Mouse (Mus musculus): ENCODE results near the gene Kcnip3. TPM values are rescaled to one million over a fixed set of nuclear protein-coding genes. Genes with fewer than 3 reads are reported as not detected.

Gene Kcnip3
- polyA plus RNA-seq (2016; fragmentation: Nextera tagmentation; extraction: Ambion mirVana) = 2.2 TPM in 2 replicates

DNA sequence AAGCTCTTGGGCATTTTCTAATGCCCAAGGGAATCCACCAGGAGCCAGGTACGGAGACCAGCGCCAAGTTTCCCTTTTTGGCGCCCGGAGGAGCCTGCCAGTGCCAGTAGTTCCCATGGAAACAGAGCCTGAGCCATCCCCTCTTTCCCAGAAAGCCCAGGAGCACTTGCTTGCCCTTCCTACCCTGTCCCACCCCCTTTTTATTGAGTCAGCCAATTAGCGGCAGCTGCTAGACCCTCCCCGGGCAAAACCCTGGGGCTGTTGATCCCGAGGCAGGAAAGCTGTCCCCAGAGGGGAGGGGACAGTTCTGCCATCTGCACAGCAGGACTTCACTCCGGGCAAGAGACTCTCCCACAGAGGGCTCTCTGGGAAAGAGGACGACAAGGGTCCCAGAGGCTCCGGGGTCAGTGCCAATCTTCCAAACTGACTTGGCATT lies at the start of gene Kcnip3:
TSS of gene Kcnip3 (minus strand) at position 89 of the 436 bp plus-strand sequence.
- Histone ChIP-seq H3K27me3 (ENCODE audit: insufficient read depth, poor library complexity, severe bottlenecking) (peaks cover 12% of the 10 kb centered on the region; the same call in 1 of the 2 replicates), H3K4me3 (peak within 1 kb of the TSS; percentile 49), H3K36me3 (no peaks in the 10 kb centered on the region), H3K27ac (peak within 1 kb of the TSS; percentile 84), H3K4me1 (replicated peaks) (peaks cover 57% of the 10 kb centered on the region), H3K9me3 (no peaks in the 10 kb centered on the region)
- DNase-seq (ENCODE audit: low spot score) = peak; percentile 60
- WGBS = 2% methylated on average over 10 of the region's 10 CpGs

DNA sequence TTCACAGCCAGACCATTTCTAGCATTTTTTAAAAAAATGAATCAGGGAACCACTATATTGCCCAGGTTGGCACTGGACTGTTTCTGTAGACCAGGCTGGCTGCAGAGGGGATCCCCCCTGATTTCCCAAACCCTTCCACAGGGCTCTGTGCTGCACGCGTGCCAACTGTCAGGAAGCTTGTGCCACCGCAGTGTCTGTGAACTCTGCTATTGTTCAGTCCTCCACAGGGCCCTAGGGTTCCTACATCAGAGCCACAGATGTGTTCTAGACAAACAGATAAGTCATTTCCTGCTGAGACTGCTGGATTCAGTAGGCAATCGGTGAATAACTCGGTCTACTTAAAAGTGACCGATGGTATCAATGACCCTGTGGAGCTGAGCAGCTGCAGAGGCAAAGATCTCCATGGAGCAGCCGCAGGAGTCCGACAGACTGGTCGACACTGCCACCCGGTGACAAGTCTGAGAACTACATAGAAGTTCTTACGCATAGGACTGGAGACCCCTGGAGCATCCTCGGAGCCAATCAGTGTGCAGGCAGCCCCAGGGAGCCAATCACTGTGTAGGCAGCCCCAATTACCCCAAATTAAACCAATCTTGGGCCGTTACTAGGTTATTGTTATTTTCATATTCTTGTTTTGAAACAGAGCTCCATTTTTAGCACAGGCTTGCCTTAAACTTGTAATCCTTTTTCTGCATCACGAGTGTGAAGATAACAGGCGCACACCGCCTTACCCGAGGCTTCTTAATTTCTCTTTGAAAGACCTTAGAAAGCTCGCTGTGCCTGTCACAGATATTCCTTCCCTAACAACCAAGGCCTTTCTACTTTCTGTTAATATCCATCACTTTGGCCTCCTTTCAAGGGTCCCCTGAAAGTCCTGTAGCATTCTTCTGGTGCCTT lies 37.4 kb upstream of the Kcnip3 start:
- peak overlapping the region; percentile 68; the same call in 1 of the 2 replicates for H3K27ac ChIP-seq
- H3K27me3 ChIP-seq (ENCODE audit: insufficient read depth, poor library complexity, severe bottlenecking) = peaks cover 16% of the 10 kb centered on the region; the same call in 1 of the 2 replicates
- 18% methylated on average over 18 of the region's 18 CpGs for WGBS
- H3K36me3 ChIP-seq = no peaks in the 10 kb centered on the region
- peaks cover 11% of the 10 kb centered on the region for H3K4me1 ChIP-seq (replicated peaks)
- no peaks in the 10 kb centered on the region for H3K9me3 ChIP-seq
- peak overlapping the region; percentile 33 for H3K4me3 ChIP-seq
- DNase-seq (ENCODE audit: low spot score) = peak; percentile 93

- H3K9me3 ChIP-seq = no peaks in the 10 kb centered on the region
- 0 out of 2 replicates have a peak, but pooled peaks cover 4% of the 10 kb centered on the region for H3K4me1 ChIP-seq (replicated peaks)
- no peaks in the 10 kb centered on the region for H3K27me3 ChIP-seq (ENCODE audit: insufficient read depth, poor library complexity, severe bottlenecking)
- DNase-seq (ENCODE audit: low spot score) = no peak
- no peak overlapping the region for H3K27ac ChIP-seq
- H3K4me3 ChIP-seq = no peak overlapping the region
- WGBS = 55% methylated on average over 5 of the region's 5 CpGs
- H3K36me3 ChIP-seq = no peaks in the 10 kb centered on the region
Observed at GRCm38 (mm10) chr2:127551078-127551477, 29.2 kb upstream of the Kcnip3 start.

DNA sequence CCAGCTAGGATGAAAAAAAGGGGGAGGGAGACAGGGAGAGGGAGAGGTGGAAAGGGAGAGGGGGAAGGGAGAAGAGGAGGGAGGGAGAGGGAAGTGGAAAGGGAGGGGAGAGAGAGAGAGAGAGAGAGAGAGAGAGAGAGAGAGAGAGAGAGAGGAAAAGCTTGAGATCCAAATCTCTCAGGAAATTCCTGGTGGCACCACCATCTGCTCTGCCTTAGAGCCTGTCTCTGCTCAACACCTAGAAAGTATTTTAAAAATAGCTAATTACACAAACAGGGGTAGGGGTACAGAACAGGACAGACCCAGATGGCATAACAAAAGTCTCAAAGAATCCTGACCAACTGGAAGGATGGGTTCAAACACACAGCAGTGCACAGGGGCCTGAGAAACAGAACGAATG lies 28.6 kb upstream of the Kcnip3 start:
- 76% methylated on average over 1 of the region's 1 CpGs for WGBS
- Histone ChIP-seq H3K4me1 (replicated peaks) (0 out of 2 replicates have a peak, but pooled peaks cover 4% of the 10 kb centered on the region), H3K4me3 (no peak overlapping the region), H3K27ac (no peak overlapping the region), H3K27me3 (ENCODE audit: insufficient read depth, poor library complexity, severe bottlenecking) (no peaks in the 10 kb centered on the region), H3K9me3 (no peaks in the 10 kb centered on the region), H3K36me3 (no peaks in the 10 kb centered on the region)
- no peak for DNase-seq (ENCODE audit: low spot score)

GRCm38 (mm10) chr2:127549711-127550110 lies 27.8 kb upstream of the Kcnip3 start:
- H3K36me3 ChIP-seq = no peaks in the 10 kb centered on the region
- H3K4me1 ChIP-seq (replicated peaks) = 0 out of 2 replicates have a peak, but pooled peaks cover 4% of the 10 kb centered on the region
- H3K27ac ChIP-seq = no peak overlapping the region
- H3K4me3 ChIP-seq = no peak overlapping the region
- no peaks in the 10 kb centered on the region for H3K9me3 ChIP-seq
- no peak for DNase-seq (ENCODE audit: low spot score)
- no peaks in the 10 kb centered on the region for H3K27me3 ChIP-seq (ENCODE audit: insufficient read depth, poor library complexity, severe bottlenecking)

GRCm38 (mm10) chr2:127548342-127549074 lies 26.6 kb upstream of the Kcnip3 start:
- Histone ChIP-seq H3K4me3 (no peak overlapping the region), H3K27me3 (ENCODE audit: insufficient read depth, poor library complexity, severe bottlenecking) (peaks cover 7% of the 10 kb centered on the region; the same call in 1 of the 2 replicates), H3K27ac (no peak overlapping the region), H3K4me1 (replicated peaks) (0 out of 2 replicates have a peak, but pooled peaks cover 4% of the 10 kb centered on the region), H3K36me3 (no peaks in the 10 kb centered on the region), H3K9me3 (no peaks in the 10 kb centered on the region)
- no peak for DNase-seq (ENCODE audit: low spot score)
- WGBS = 81% methylated on average over 5 of the region's 5 CpGs

DNA sequence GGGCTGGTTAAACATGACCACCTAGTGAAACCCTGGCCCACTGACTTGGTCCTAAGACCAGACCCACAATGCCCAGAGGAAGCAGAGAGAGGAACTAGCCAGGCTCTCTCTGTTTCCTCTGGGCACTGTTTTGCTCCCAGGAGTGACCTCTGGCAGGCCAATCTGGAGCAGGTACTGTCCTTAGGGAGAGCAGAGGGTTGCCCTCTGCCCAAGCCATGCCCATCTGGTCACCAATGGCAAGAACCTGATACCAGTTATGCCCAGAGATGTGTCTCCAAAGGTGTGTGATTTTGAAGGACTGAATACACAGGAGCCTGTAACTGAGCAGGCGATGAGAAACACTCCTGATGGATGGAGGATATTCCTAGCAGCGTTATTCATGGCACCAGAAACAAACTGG lies 19.8 kb upstream of the Kcnip3 start:
- peaks cover 65% of the 10 kb centered on the region for H3K27me3 ChIP-seq (ENCODE audit: insufficient read depth, poor library complexity, severe bottlenecking)

DNA sequence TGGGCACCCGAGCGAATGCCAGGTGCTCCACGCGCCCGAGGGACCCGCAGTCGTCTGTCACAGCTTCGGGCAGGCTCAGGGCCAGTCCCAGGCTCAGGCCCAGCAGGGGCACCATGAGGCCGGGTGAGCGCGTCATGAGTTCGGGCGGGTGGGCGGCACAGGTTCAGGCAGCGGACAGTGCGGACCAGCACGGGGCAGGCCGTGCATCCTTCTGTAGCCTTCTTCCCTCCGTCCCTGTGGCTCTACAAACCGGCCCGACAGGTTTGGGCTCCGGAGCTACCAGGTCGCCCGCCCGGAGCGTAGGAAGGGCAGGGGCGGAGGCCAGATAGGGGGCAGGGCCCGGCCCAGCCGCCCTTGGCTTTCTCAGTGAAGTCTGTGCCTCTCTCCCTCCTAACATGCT lies 19.3 kb upstream of the Kcnip3 start, which contains the start of gene Prom2:
TSS of gene Prom2 (minus strand) at position 283 of the 400 bp plus-strand sequence.
- DNase-seq (ENCODE audit: low spot score) = peak; percentile 24
- peak within 1 kb of the TSS; percentile 40 for H3K4me3 ChIP-seq
- no peaks in the 10 kb centered on the region for H3K36me3 ChIP-seq
- H3K27me3 ChIP-seq (ENCODE audit: insufficient read depth, poor library complexity, severe bottlenecking) = peaks cover 65% of the 10 kb centered on the region
- no peaks in the 10 kb centered on the region for H3K9me3 ChIP-seq
- WGBS = 5% methylated on average over 29 of the region's 29 CpGs
- H3K4me1 ChIP-seq (replicated peaks) = peaks cover 11% of the 10 kb centered on the region
- H3K27ac ChIP-seq = peak within 1 kb of the TSS; percentile 57

More for the DNA sequence above, 19.8 kb upstream of the Kcnip3 start:
- Histone ChIP-seq H3K4me1 (replicated peaks) (peaks cover 11% of the 10 kb centered on the region), H3K9me3 (no peaks in the 10 kb centered on the region), H3K4me3 (no peak overlapping the region), H3K36me3 (no peaks in the 10 kb centered on the region), H3K27ac (no peak overlapping the region)
- no peak for DNase-seq (ENCODE audit: low spot score)
- 85% methylated on average over 2 of the region's 2 CpGs for WGBS

- Histone ChIP-seq H3K4me3 (no peak overlapping the region), H3K36me3 (no peaks in the 10 kb centered on the region), H3K9me3 (no peaks in the 10 kb centered on the region), H3K4me1 (replicated peaks) (peaks cover 11% of the 10 kb centered on the region), H3K27ac (no peak overlapping the region), H3K27me3 (ENCODE audit: insufficient read depth, poor library complexity, severe bottlenecking) (peaks cover 65% of the 10 kb centered on the region)
- 21% methylated on average over 4 of the region's 4 CpGs for WGBS
- DNase-seq (ENCODE audit: low spot score) = no peak
Observed at GRCm38 (mm10) chr2:127539494-127539893, 17.6 kb upstream of the Kcnip3 start.

DNA sequence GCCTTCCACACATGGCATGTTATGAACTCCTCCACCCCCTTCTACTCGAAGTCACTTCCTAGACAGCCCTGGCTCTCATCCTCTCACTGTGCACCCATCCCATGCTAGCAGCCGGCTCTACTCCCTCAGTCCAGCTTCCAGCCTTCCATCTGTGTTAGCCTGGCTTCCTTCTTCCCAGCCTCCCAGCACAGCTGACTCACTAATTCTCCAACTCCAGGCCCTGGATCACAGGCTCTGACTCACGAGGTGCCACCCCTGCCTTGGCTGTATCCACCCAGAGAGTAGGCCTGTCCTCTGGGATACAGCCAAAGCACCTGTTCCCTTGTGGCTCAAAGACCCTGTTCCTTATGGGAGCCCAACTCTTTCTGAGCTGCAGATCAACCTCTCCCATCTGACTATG lies 15.7 kb upstream of the Kcnip3 start:
- no peak for DNase-seq (ENCODE audit: low spot score)
- H3K9me3 ChIP-seq = no peaks in the 10 kb centered on the region
- no peak overlapping the region for H3K4me3 ChIP-seq
- no peak overlapping the region for H3K27ac ChIP-seq
- no peaks in the 10 kb centered on the region for H3K36me3 ChIP-seq
- H3K4me1 ChIP-seq (replicated peaks) = peaks cover 11% of the 10 kb centered on the region
- WGBS = 75% methylated on average over 3 of the region's 3 CpGs
- H3K27me3 ChIP-seq (ENCODE audit: insufficient read depth, poor library complexity, severe bottlenecking) = peaks cover 48% of the 10 kb centered on the region

DNA sequence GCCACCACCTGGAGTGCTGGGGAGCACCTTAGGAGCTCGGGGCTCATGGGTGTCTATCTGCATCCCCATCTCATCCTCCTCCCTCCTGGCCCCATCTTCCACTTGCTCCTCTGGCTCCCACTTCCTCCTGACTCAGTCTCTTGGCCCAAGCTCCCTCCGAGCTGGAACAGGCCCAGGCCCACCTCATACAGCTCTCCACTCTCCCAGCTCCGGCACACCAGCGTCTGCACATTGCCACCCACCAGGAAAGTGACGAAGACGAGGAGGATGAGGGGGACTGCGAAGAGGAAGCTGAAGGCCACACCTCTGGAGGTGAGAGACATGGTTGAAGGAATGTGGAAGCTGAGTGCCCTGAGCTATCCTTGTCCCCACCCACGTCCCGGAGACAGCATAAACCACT lies 13.5 kb upstream of the Kcnip3 start:
- H3K9me3 ChIP-seq = no peaks in the 10 kb centered on the region
- no peak overlapping the region for H3K27ac ChIP-seq
- peaks cover 31% of the 10 kb centered on the region for H3K27me3 ChIP-seq (ENCODE audit: insufficient read depth, poor library complexity, severe bottlenecking)
- no peak overlapping the region for H3K4me3 ChIP-seq
- DNase-seq (ENCODE audit: low spot score) = no peak
- H3K36me3 ChIP-seq = no peaks in the 10 kb centered on the region
- WGBS = 79% methylated on average over 9 of the region's 9 CpGs
- peaks cover under 1% of the 10 kb centered on the region; the same call in 1 of the 2 replicates for H3K4me1 ChIP-seq (replicated peaks)

DNA sequence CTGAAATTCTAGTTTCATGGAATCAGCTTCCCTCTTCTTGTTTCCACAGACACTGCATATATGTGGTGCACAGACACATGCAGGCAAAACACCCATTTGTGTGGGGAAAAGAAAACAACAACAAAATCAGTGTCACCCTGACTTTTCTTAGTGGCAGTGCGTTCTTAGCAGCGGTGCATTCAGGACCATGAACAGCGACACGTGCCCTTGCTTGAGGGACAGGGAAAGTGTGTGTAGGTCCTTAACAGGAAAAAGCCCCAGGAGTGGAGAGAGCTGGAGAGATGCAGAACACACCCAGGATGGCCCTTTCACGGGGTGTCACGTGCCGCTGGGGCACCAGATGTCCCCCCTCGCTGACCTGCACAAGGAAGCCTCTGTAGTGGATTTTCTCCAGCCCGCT lies 10.5 kb upstream of the Kcnip3 start:
- H3K27me3 ChIP-seq (ENCODE audit: insufficient read depth, poor library complexity, severe bottlenecking) = peaks cover 4% of the 10 kb centered on the region; the same call in 1 of the 2 replicates
- no peaks in the 10 kb centered on the region for H3K9me3 ChIP-seq
- no peak overlapping the region for H3K4me3 ChIP-seq
- H3K4me1 ChIP-seq (replicated peaks) = 0 out of 2 replicates have a peak, but pooled peaks cover 4% of the 10 kb centered on the region
- H3K36me3 ChIP-seq = no peaks in the 10 kb centered on the region
- WGBS = 13% methylated on average over 9 of the region's 9 CpGs
- no peak overlapping the region for H3K27ac ChIP-seq
- peak; percentile 49 for DNase-seq (ENCODE audit: low spot score)

Data from hindbrain, embryonic 10.5 days (tissue).